Mouse (Mus musculus) thymus, postnatal 25 days (tissue): ENCODE measurements around the gene Slfn8.
"Not testable (repeated sequence)": the region's sequence is repeated elsewhere in the genome, so short reads cannot be mapped to it uniquely, and the experiment has no call there.

Source experiments
- DNase-seq: peaks from one replicate; pipeline ENCODE4 v3.0.0; 2022

Gene Slfn8

GRCm38 (mm10) chr11:82990612-82991385 lies 29.8 kb downstream of the Slfn8 start:
- peak; percentile 40 for DNase-seq

GRCm38 (mm10) chr11:82989357-82989756 lies 31.3 kb downstream of the Slfn8 start:
- DNase-seq, result no peak

- no peak for DNase-seq
Observed at GRCm38 (mm10) chr11:82987621-82988020, 33.0 kb downstream of the Slfn8 start.

GRCm38 (mm10) chr11:82983193-82983592 lies 37.4 kb downstream of the Slfn8 start:
- DNase-seq, result no peak

- not testable (repeated sequence) for DNase-seq
Observed at GRCm38 (mm10) chr11:82982409-82982808, 38.2 kb downstream of the Slfn8 start.

- DNase-seq, result peak; percentile 45
Observed at GRCm38 (mm10) chr11:82973916-82974315, 46.7 kb downstream of the Slfn8 start.

- DNase-seq, result no peak
Observed at GRCm38 (mm10) chr11:82971590-82971974, 49.0 kb downstream of the Slfn8 start.

GRCm38 (mm10) chr11:82970712-82971589 lies 49.7 kb downstream of the Slfn8 start:
- DNase-seq, result no peak

- no peak for DNase-seq
Observed at GRCm38 (mm10) chr11:82962215-82962614, 58.4 kb downstream of the Slfn8 start.

- DNase-seq, result no peak
Observed at GRCm38 (mm10) chr11:82961743-82962142, 58.9 kb downstream of the Slfn8 start.

- DNase-seq, result peak; percentile 50
Observed at GRCm38 (mm10) chr11:82959613-82960012, 61.0 kb downstream of the Slfn8 start.

GRCm38 (mm10) chr11:82956925-82957324 lies 63.7 kb downstream of the Slfn8 start:
- no peak for DNase-seq

- no peak for DNase-seq
Observed at GRCm38 (mm10) chr11:82954631-82955030, 66.0 kb downstream of the Slfn8 start.

GRCm38 (mm10) chr11:82952612-82953542 lies 67.7 kb downstream of the Slfn8 start:
- DNase-seq, result peak; percentile 76
